Mouse (Mus musculus) urinary bladder, postnatal 14 days (tissue): ENCODE results near the gene Acap2.

ENCODE experiments used
- DNase-seq: peaks from one replicate; pipeline ENCODE4 v3.0.0; 2021; ENCODE audit warnings: low spot score

The Acap2 gene

GRCm38 (mm10) chr16:31205726-31206125 lies 4.7 kb upstream of the Acap2 start:
- no peak for DNase-seq

- no peak for DNase-seq
Measured at GRCm38 (mm10) chr16:31205187-31205586, 4.1 kb upstream of the Acap2 start.

GRCm38 (mm10) chr16:31204216-31204615 lies 3.2 kb upstream of the Acap2 start:
- no peak for DNase-seq

GRCm38 (mm10) chr16:31201704-31202103 lies 659 bp upstream of the Acap2 start:
- DNase-seq, result no peak

GRCm38 (mm10) chr16:31199926-31200789 lies 887 bp downstream of the Acap2 start:
- peak; percentile 67 for DNase-seq

GRCm38 (mm10) chr16:31199591-31199925 lies 1.5 kb downstream of the Acap2 start:
- DNase-seq, result peak; percentile 68

- no peak for DNase-seq
Measured at GRCm38 (mm10) chr16:31196971-31197370, 4.1 kb downstream of the Acap2 start.

- DNase-seq, result no peak
Measured at GRCm38 (mm10) chr16:31192526-31192925, 8.5 kb downstream of the Acap2 start.

GRCm38 (mm10) chr16:31191818-31192217 lies 9.2 kb downstream of the Acap2 start:
- no peak for DNase-seq

- DNase-seq, result no peak
Measured at GRCm38 (mm10) chr16:31190426-31190825, 10.6 kb downstream of the Acap2 start.

- no peak for DNase-seq
Measured at GRCm38 (mm10) chr16:31189291-31189690, 11.8 kb downstream of the Acap2 start.

GRCm38 (mm10) chr16:31188799-31189198 lies 12.2 kb downstream of the Acap2 start:
- DNase-seq, result no peak

GRCm38 (mm10) chr16:31188270-31188669 lies 12.8 kb downstream of the Acap2 start:
- DNase-seq, result no peak

GRCm38 (mm10) chr16:31187192-31187591 lies 13.9 kb downstream of the Acap2 start:
- no peak for DNase-seq

- DNase-seq, result no peak
Measured at GRCm38 (mm10) chr16:31185757-31186156, 15.3 kb downstream of the Acap2 start.

- DNase-seq, result no peak
Measured at GRCm38 (mm10) chr16:31184727-31185126, 16.3 kb downstream of the Acap2 start.

- no peak for DNase-seq
Measured at GRCm38 (mm10) chr16:31182576-31182975, 18.5 kb downstream of the Acap2 start.

- no peak for DNase-seq
Measured at GRCm38 (mm10) chr16:31180843-31181242, 20.2 kb downstream of the Acap2 start.

GRCm38 (mm10) chr16:31179384-31179783 lies 21.7 kb downstream of the Acap2 start:
- DNase-seq, result no peak

- DNase-seq, result no peak
Measured at GRCm38 (mm10) chr16:31174880-31175638, 26.0 kb downstream of the Acap2 start.

GRCm38 (mm10) chr16:31172229-31172628 lies 28.8 kb downstream of the Acap2 start:
- no peak for DNase-seq

GRCm38 (mm10) chr16:31171418-31171817 lies 29.6 kb downstream of the Acap2 start:
- no peak for DNase-seq

- no peak for DNase-seq
Measured at GRCm38 (mm10) chr16:31170297-31170696, 30.7 kb downstream of the Acap2 start.
